Mouse (Mus musculus) heart, embryonic 14.5 days (tissue): ENCODE results near the gene Urah. TPM values are rescaled to one million over a fixed set of nuclear protein-coding genes. Genes with fewer than 3 reads are reported as not detected.

Experiments used
- ATAC-seq: fragments of 200-750 bp; cut with Nextera tagmentation; 2 replicates; pipeline ENCODE4 v1.8.0; 2017; ENCODE audit warnings: low read depth, moderate TSS enrichment; ENCODE audit not compliant: insufficient number of reproducible peaks, insufficient read depth, low FRiP score
- H3K27ac ChIP-seq, 2 experiments: fragments of 200-500 bp in 1 of 2; fragments of 300-500 bp in 1 of 2; sonication (generic) in 1 of 2; replicated peaks in 1 of 2; 2 replicates each; pipeline ENCODE4 v1.5.1; 2012 to 2014; ENCODE audit warnings: low read depth in 2 of 2, low read length in 2 of 2, control low read depth in 1 of 2, mild to moderate bottlenecking in 1 of 2, mixed read lengths in 1 of 2; ENCODE audit not compliant: control insufficient read depth in 1 of 2, insufficient read depth in 1 of 2
- H3K27me3 ChIP-seq: fragments of 300-500 bp; sonication (generic); 2 replicates; pipeline ENCODE4 v1.6.1; 2014; ENCODE audit warnings: mild to moderate bottlenecking, low read length, control low read depth; ENCODE audit not compliant: control insufficient read depth, insufficient read depth
- H3K36me3 ChIP-seq: fragments of 300-500 bp; sonication (generic); 2 replicates; pipeline ENCODE4 v1.6.1; 2014; ENCODE audit warnings: mild to moderate bottlenecking, control low read depth, low read length, mixed read lengths; ENCODE audit not compliant: control insufficient read depth, insufficient read depth
- H3K4me1 ChIP-seq, 2 experiments: fragments of 200-500 bp in 1 of 2; fragments of 300-500 bp in 1 of 2; sonication (generic) in 1 of 2; 2 replicates each; pipeline ENCODE4 v1.6.1; 2012 to 2014; ENCODE audit warnings: low read length in 2 of 2, control low read depth in 1 of 2, mixed read lengths in 1 of 2; ENCODE audit not compliant: control insufficient read depth in 2 of 2, insufficient read depth in 2 of 2
- H3K4me2 ChIP-seq: fragments of 300-500 bp; sonication (generic); 2 replicates; pipeline ENCODE4 v1.6.1; 2014; ENCODE audit warnings: mild to moderate bottlenecking, low read length
- H3K4me3 ChIP-seq, 2 experiments: fragments of 200-500 bp in 1 of 2; fragments of 300-500 bp in 1 of 2; sonication (generic) in 1 of 2; 2 replicates each; pipeline ENCODE4 v1.5.1; 2012 to 2014; ENCODE audit warnings: low read length in 2 of 2, mild to moderate bottlenecking in 2 of 2, control low read depth in 1 of 2, low read depth in 1 of 2, moderate library complexity in 1 of 2; ENCODE audit not compliant: control insufficient read depth in 1 of 2, insufficient read depth in 1 of 2
- H3K9ac ChIP-seq: fragments of 300-500 bp; sonication (generic); 2 replicates; pipeline ENCODE4 v1.6.1; 2014; ENCODE audit warnings: mild to moderate bottlenecking, low read length
- H3K9me3 ChIP-seq: fragments of 300-500 bp; sonication (generic); 2 replicates; pipeline ENCODE4 v1.6.1; 2016; ENCODE audit warnings: low read length, control low read depth; ENCODE audit not compliant: control insufficient read depth
- WGBS: fragments of 180-500 bp; shearing (Covaris S2); extraction: QIAGEN DNeasy Blood & Tissue Kit; methylation state at CpG from one replicate; pipeline ENCODE4 v1.1.7; 2014; 5-methylcytosine and 5-hydroxymethylcytosine counted together
- polyA plus RNA-seq: library from polyadenylated mRNA; unstranded; fragments of >200 nt; fragmentation: Nextera tagmentation; extraction: Ambion mirVana; gene quantifications from 2 replicates; pipeline ENCODE4 v1.2.1, GENCODE M21; 2014

Urah gene
- polyA plus RNA-seq, 1 experiment from 2014 or later, result not detected

GRCm38 (mm10) chr7:140805704-140806103 is 29.1 kb upstream of the Urah start:
- 13% methylated on average over 1 of the region's 1 CpGs for WGBS
- Histone ChIP-seq H3K9ac (no peak overlapping the region), H3K4me2 (no peak overlapping the region), H3K36me3 (no peaks in the 10 kb centered on the region), H3K4me3 (no peak overlapping the region), H3K27ac (no peak overlapping the region), H3K9me3 (no peaks in the 10 kb centered on the region), H3K27me3 (no peaks in the 10 kb centered on the region), H3K4me1 (no peaks in the 10 kb centered on the region)
- no peak for ATAC-seq

- no peak overlapping the region for H3K9ac ChIP-seq
- H3K27ac ChIP-seq, result no peak overlapping the region
- no peak overlapping the region for H3K4me3 ChIP-seq
- no peak for ATAC-seq
- H3K4me1 ChIP-seq, result no peaks in the 10 kb centered on the region
- no peaks in the 10 kb centered on the region for H3K27me3 ChIP-seq
- WGBS, result 85% methylated on average over 6 of the region's 6 CpGs
- H3K36me3 ChIP-seq, result no peaks in the 10 kb centered on the region
- H3K9me3 ChIP-seq, result no peaks in the 10 kb centered on the region
- H3K4me2 ChIP-seq, result no peak overlapping the region
Measured at GRCm38 (mm10) chr7:140810496-140810895, 24.3 kb upstream of the Urah start.

- H3K4me1 ChIP-seq, result no peaks in the 10 kb centered on the region
- H3K9ac ChIP-seq, result no peak overlapping the region
- no peak for ATAC-seq
- no peaks in the 10 kb centered on the region for H3K9me3 ChIP-seq
- H3K4me2 ChIP-seq, result no peak overlapping the region
- H3K4me3 ChIP-seq, result no peak overlapping the region
- H3K36me3 ChIP-seq, result no peaks in the 10 kb centered on the region
- no peaks in the 10 kb centered on the region for H3K27me3 ChIP-seq
- 83% methylated on average over 13 of the region's 13 CpGs for WGBS
- H3K27ac ChIP-seq, result no peak overlapping the region
Measured at GRCm38 (mm10) chr7:140811714-140812113, 23.1 kb upstream of the Urah start.

GRCm38 (mm10) chr7:140812850-140813249 is 22.0 kb upstream of the Urah start:
- H3K9ac ChIP-seq, result no peak overlapping the region
- no peak overlapping the region for H3K4me3 ChIP-seq
- 83% methylated on average over 12 of the region's 12 CpGs for WGBS
- no peak for ATAC-seq
- no peaks in the 10 kb centered on the region for H3K27me3 ChIP-seq
- no peaks in the 10 kb centered on the region for H3K4me1 ChIP-seq
- no peaks in the 10 kb centered on the region for H3K9me3 ChIP-seq
- H3K36me3 ChIP-seq, result no peaks in the 10 kb centered on the region
- no peak overlapping the region for H3K27ac ChIP-seq
- no peak overlapping the region for H3K4me2 ChIP-seq

GRCm38 (mm10) chr7:140820173-140820572 is 14.6 kb upstream of the Urah start:
- Histone ChIP-seq H3K9me3 (no peaks in the 10 kb centered on the region), H3K36me3 (no peaks in the 10 kb centered on the region), H3K4me2 (no peak overlapping the region), H3K4me1 (peaks cover 0 to 6% of the 10 kb centered on the region in 2 experiments; a peak in 1 of 4 replicates), H3K4me3 (no peak overlapping the region), H3K27me3 (no peaks in the 10 kb centered on the region), H3K9ac (no peak overlapping the region), H3K27ac (no peak overlapping the region)
- WGBS, result 63% methylated on average over 4 of the region's 4 CpGs
- no peak for ATAC-seq

- H3K4me2 ChIP-seq, result peak overlapping the region; percentile 77
- H3K27ac ChIP-seq, result no peak overlapping the region
- H3K4me1 ChIP-seq, result peaks cover 0 to 6% of the 10 kb centered on the region in 2 experiments; a peak in 1 of 4 replicates
- H3K4me3 ChIP-seq, result peak overlapping the region; percentile 48 to 53; a peak in 3 of 4 replicates
- ATAC-seq, result no peak
- no peaks in the 10 kb centered on the region for H3K27me3 ChIP-seq
- H3K9ac ChIP-seq, result peak overlapping the region; percentile 64; the same call in 1 of the 2 replicates
- no peaks in the 10 kb centered on the region for H3K9me3 ChIP-seq
- 51% methylated on average over 5 of the region's 5 CpGs for WGBS
- H3K36me3 ChIP-seq, result no peaks in the 10 kb centered on the region
Measured at GRCm38 (mm10) chr7:140821305-140821652, 13.5 kb upstream of the Urah start.

- Histone ChIP-seq H3K4me3 (peak within 1 kb of the TSS; percentile 48 to 53), H3K36me3 (no peaks in the 10 kb centered on the region), H3K27me3 (no peaks in the 10 kb centered on the region), H3K27ac (no peak within 1 kb of the TSS), H3K9ac (peak within 1 kb of the TSS; percentile 64), H3K4me1 (peaks cover 0 to 6% of the 10 kb centered on the region in 2 experiments; a peak in 1 of 4 replicates), H3K9me3 (no peaks in the 10 kb centered on the region), H3K4me2 (peak within 1 kb of the TSS; percentile 77)
- 0 out of 2 replicates have a peak, but pooled peaks have one; percentile 26 for ATAC-seq
- 2% methylated on average over 21 of the region's 21 CpGs for WGBS
Measured at GRCm38 (mm10) chr7:140821653-140822329, 13.0 kb upstream of the Urah start, which contains the start of gene Zfp941. TSS of gene Zfp941 (minus strand) at chr7:140822178.

GRCm38 (mm10) chr7:140822731-140823130 is 12.1 kb upstream of the Urah start:
- H3K27ac ChIP-seq, result no peak overlapping the region
- ATAC-seq, result no peak
- 85% methylated on average over 4 of the region's 4 CpGs for WGBS

More at GRCm38 (mm10) chr7:140822731-140823130, 12.1 kb upstream of the Urah start:
- no peak overlapping the region for H3K4me2 ChIP-seq
- no peaks in the 10 kb centered on the region for H3K36me3 ChIP-seq
- H3K9me3 ChIP-seq, result no peaks in the 10 kb centered on the region
- H3K9ac ChIP-seq, result no peak overlapping the region
- no peak overlapping the region for H3K4me3 ChIP-seq
- no peaks in the 10 kb centered on the region for H3K27me3 ChIP-seq
- peaks cover 0 to 6% of the 10 kb centered on the region in 2 experiments; a peak in 1 of 4 replicates for H3K4me1 ChIP-seq
